Mouse (Mus musculus): ENCODE measurements around the gene Srek1ip1. TPM values are rescaled to one million over a fixed set of nuclear protein-coding genes. Genes with fewer than 3 reads are reported as not detected.

Gene Srek1ip1
- 10 to 100 TPM; 16.4 to 21.9 TPM for total RNA-seq (2021)
- polyA plus RNA-seq (2012; rRNA removed), result 3.2 TPM in 2 replicates
- long read RNA-seq, transcript Srek1ip1-201 (5 exons, 2,365 nt), result major isoform, 15 of 16 reads
- long read RNA-seq, partial matches to known transcripts, result 0 of 16 reads
- long read RNA-seq, other reads (novel, unspliced or antisense), result 1 of 16 reads

GRCm38 (mm10) chr13:104792184-104792583 is at the start of gene Srek1ip1:
TSS of gene Srek1ip1 (plus strand) at chr13:104792484.
- DNase-seq, result no peak

GRCm38 (mm10) chr13:104742866-104743265 is 49.4 kb upstream of the Srek1ip1 start:
- no peak for DNase-seq

DNA sequence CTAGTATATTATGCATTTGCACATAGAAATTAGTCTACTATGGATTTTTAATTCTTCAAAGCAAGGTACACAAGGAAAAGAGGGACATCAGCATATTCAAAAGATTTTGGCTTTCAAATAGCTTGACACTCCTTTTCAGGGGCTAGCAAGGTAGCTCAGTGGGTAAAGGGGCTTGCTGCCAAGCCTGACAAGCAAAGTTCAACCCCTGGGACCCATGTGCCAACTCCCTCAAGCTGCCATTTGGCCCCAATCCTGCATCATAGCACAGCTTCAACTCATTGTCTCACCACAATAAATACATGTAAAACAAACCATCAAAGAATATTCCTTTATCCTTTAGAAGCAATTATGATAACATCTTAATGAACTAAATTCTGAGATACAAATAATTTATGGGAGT is 45.3 kb upstream of the Srek1ip1 start:
- DNase-seq, result no peak

- DNase-seq, result no peak
Measured at GRCm38 (mm10) chr13:104759381-104759780, 32.9 kb upstream of the Srek1ip1 start.

GRCm38 (mm10) chr13:104762401-104762800 is 29.9 kb upstream of the Srek1ip1 start:
- no peak for DNase-seq

DNA sequence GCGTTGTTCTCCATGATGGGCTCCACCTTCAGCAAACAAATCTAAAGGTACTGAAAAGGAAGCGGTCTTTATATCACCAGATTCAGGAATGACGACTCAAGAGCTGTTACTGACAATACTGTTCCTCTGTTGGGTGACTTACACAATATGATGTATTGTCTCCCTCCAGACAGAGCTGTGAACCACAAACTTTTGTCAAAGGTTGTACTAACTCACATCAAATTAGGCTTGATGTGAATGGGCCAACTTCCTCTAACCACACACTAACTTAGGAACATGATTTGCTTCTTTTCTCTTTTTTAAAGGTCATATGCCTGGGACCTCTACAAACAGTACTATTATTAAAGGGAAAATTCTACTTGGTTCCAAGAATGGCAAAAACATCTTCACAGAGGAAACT is 29.1 kb upstream of the Srek1ip1 start:
- no peak for DNase-seq

GRCm38 (mm10) chr13:104779104-104779670 is 13.1 kb upstream of the Srek1ip1 start:
- no peak for DNase-seq

GRCm38 (mm10) chr13:104787260-104787659 is 5.0 kb upstream of the Srek1ip1 start:
- DNase-seq, result no peak

- DNase-seq, result peak; percentile 9
Measured at GRCm38 (mm10) chr13:104789663-104790062, 2.6 kb upstream of the Srek1ip1 start.

DNA sequence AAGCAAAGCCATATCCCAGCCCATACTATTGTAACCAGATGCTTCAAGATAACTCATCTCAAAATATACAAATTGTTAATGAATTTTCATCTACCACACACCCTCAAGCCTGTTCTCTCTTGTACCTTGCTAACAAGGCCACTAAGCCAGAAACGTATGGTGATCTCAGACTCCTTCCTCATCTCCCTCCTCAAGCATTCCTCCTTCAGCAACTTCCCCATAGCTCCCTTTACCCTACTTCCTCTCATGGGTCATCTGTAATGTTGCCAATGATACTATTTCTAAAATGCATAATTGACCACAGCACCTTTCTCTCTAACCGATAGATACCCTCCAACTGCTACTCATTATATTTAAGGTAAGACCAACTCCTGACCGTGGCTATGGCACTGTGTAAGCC is 2.1 kb downstream of the Srek1ip1 start:
- DNase-seq, result no peak

DNA sequence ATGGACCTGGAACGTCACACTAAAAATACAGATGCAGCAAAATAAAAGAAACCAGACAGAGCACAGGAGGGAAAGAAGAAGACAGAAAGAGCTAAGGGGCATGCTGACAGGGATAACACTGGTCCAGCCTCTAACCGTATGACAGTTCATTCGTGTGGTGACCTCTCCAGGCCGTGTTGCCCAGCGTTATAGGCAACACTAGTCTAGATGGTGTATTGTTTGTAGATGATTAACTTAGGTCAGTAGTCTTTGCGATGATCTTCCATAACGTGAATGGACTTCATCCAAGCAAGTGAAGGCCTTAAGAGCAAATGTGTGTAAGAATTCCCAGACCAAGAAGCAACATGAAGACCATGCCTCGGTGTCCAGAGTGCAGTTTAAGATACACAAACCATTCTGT is 6.8 kb downstream of the Srek1ip1 start:
- DNase-seq, result no peak

- DNase-seq, result no peak
Measured at GRCm38 (mm10) chr13:104799566-104800182, 7.4 kb downstream of the Srek1ip1 start.

GRCm38 (mm10) chr13:104805681-104806080 is 13.4 kb downstream of the Srek1ip1 start:
- DNase-seq, result no peak

DNA sequence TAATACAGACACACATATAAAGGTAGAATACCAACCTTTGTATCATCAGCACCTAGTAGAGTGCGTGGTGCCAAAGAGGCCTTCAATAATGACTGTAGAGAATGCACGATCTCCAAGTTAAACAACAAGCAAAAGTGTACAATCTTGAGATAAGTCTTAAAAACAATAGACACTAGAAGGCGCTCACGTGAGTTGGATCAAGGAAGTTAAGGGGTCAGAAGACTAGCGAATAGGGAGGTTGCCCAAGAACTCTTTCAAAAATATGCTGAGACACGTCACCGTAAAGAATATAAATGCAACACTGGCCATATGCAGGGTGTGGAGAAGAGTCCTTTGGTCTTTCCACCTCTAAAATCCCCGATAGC is 24.0 kb downstream of the Srek1ip1 start:
- no peak for DNase-seq

DNA sequence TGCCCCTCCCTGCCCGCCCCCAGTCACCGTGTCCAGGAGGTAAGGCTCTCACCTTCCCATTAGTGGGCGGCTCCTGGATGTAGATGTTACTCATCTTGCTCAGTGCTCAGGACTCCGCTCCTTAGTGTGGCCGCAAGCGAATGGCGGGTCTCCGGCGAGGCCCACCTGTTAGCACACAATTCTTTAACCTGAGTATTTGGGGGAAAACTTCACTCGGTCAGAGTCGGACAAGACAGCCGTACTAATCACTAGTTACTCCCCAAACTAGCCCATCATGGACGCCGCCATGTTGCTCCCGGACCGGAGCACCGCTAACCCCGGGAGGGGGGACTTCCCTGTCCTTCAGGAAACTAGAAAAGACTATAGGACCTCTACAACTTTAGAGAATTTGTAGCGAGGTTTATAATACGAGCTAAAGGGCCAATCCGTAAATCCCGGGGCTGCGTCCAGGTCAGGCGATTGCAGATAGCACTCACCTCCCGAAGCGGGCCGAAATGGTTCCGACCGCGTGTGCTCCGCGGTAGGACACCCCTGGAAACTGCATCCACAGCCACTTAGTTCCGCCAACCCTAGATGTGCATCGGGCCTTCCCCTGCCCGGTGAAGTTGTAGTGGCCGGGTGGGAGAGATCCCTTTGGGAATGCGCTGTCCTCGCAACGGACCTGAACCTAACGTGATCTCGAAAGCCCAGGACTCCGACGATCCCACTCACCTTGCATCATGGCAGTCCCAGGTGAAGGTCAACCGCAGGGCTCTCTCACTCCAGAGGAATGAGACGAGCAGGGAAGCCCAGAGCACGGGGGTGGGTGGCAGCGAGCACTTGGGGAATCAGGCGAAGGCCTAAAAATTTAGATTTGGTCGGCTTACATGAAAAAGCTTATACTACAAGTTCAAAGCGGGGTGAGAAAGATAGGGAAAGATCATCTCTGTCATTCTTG is 24.6 kb downstream of the Srek1ip1 start, which contains the start of gene Cwc27:
TSS of gene Cwc27 (minus strand) at position 508 of the 937 bp plus-strand sequence.
- peak; percentile 89 for DNase-seq

- peak; percentile 19 for DNase-seq
Measured at GRCm38 (mm10) chr13:104817696-104818095, 25.4 kb downstream of the Srek1ip1 start.

DNA sequence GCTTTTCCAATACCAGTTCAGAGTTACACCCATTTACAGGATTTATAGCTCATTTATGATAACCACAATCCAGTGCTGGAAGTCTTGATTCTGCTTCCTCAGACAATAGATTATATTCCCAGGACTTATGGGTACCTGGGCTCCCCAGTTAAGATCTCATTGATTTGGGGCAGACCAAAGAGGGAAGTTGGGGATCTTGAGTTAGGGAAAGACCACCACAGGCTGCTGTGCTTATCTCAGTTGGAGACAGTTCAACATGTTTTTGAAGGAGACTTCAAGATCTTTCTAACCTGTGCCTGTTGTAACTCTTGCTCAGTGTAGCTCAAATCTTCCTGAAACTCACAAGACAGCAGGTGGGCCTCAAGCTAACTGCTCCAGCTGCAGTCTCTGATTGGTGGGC is 28.9 kb downstream of the Srek1ip1 start:
- DNase-seq, result no peak

- DNase-seq, result no peak
Measured at GRCm38 (mm10) chr13:104821908-104822307, 29.6 kb downstream of the Srek1ip1 start.

DNA sequence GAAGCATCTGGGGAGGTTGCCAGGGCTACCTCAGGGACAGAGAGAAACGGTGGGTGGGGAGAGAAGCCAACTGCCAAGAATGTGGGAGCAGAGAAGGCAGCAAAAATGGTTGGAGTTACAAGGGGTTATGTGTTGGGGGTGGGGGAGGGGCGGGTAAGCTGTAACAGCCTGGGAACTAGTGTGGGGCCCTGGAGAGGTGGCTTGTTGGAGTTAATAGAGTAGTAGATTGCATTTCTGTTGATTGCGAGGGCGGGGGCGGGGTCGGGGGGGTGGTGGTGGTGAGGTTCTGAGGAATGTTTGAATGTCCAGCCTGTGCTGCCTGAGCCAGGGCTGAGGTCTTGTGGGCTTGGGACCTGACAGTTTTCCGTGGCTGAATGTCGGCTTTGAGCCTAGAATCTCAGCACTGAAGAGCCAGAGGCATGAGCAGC is 30.1 kb downstream of the Srek1ip1 start:
- DNase-seq, result no peak

- DNase-seq, result no peak
Measured at GRCm38 (mm10) chr13:104825470-104825869, 33.2 kb downstream of the Srek1ip1 start.

- no peak for DNase-seq
Measured at GRCm38 (mm10) chr13:104832811-104833210, 40.5 kb downstream of the Srek1ip1 start.

DNA sequence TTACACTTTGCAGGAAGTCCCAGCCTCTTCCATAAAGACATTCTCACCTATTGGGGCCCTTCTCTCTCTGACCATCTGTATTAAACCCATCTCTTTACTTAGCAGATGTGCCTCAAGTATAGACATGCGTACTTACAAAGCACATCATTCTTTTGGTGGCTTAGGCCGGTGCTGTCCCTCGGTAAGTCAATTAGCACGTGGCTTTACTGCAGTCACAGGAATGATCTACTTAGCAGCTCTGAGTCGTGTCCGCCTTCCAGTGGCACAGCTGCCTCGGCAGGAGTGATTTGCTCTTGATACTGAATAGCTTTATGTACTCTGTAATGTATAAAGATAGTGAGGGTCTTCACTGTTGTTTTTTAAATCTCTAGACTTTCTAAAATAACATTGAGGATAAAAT is 45.3 kb downstream of the Srek1ip1 start:
- DNase-seq, result no peak

- no peak for DNase-seq
Measured at GRCm38 (mm10) chr13:104841937-104842336, 49.7 kb downstream of the Srek1ip1 start.

All from adrenal gland, adult 2 months (tissue).